Mouse (Mus musculus) lung, postnatal 0 days (tissue): ENCODE measurements around the gene Ppp1r36. TPM values are rescaled to one million over a fixed set of nuclear protein-coding genes. Genes with fewer than 3 reads are reported as not detected.

Source experiments
- ATAC-seq: fragments of 200-750 bp; cut with Nextera tagmentation; 2 replicates; pipeline ENCODE4 v1.8.0; 2017; ENCODE audit warnings: moderate library complexity
- DNase-seq: peaks from one replicate; pipeline ENCODE4 v3.0.0-alpha.2; 2016; ENCODE audit warnings: low spot score
- H3K27ac ChIP-seq: fragments of 300-500 bp; sonication (generic); 2 replicates; pipeline ENCODE4 v1.5.1; 2014; ENCODE audit warnings: antibody characterized with exemption, mild to moderate bottlenecking, low read length, mixed read lengths
- H3K27me3 ChIP-seq: fragments of 300-500 bp; sonication (generic); replicated peaks from 2 replicates; pipeline ENCODE4 v1.6.1; 2014; ENCODE audit warnings: low read length, mixed read lengths; ENCODE audit not compliant: insufficient read depth
- H3K36me3 ChIP-seq: fragments of 300-500 bp; sonication (generic); 2 replicates; pipeline ENCODE4 v1.6.1; 2014; ENCODE audit warnings: low read length, mixed read lengths; ENCODE audit not compliant: insufficient read depth
- H3K4me1 ChIP-seq: fragments of 300-500 bp; sonication (generic); 2 replicates; pipeline ENCODE4 v1.6.1; 2014; ENCODE audit warnings: antibody characterized with exemption, low read depth, low read length, mixed read lengths; ENCODE audit not compliant: insufficient read depth
- H3K4me2 ChIP-seq: fragments of 300-500 bp; sonication (generic); replicated peaks from 2 replicates; pipeline ENCODE4 v1.6.1; 2014; ENCODE audit warnings: low read depth, mild to moderate bottlenecking, low read length, moderate library complexity, mixed read lengths
- H3K4me3 ChIP-seq: fragments of 300-500 bp; sonication (generic); 2 replicates; pipeline ENCODE4 v1.5.1; 2014; ENCODE audit warnings: low read depth, low read length
- H3K9ac ChIP-seq: fragments of 300-500 bp; sonication (generic); replicated peaks from 2 replicates; pipeline ENCODE4 v1.6.1; 2014; ENCODE audit warnings: low read depth, mild to moderate bottlenecking
- H3K9me3 ChIP-seq: fragments of 300-500 bp; sonication (generic); 2 replicates; pipeline ENCODE4 v1.6.1; 2016; ENCODE audit warnings: low read length, mixed read lengths
- CTCF ChIP-seq: IDR thresholded peaks from 2 replicates; pipeline ENCODE4 v1.5.1; 2016; ENCODE audit warnings: antibody characterized with exemption, mild to moderate bottlenecking
- EP300 ChIP-seq: IDR thresholded peaks from 2 replicates; pipeline ENCODE4 v1.6.1; 2016; ENCODE audit warnings: antibody characterized with exemption, mild to moderate bottlenecking, control low read depth
- WGBS: fragments of 180-500 bp; shearing (Covaris S2); extraction: QIAGEN DNeasy Blood & Tissue Kit; methylation state at CpG from one replicate; pipeline ENCODE4 v1.1.7; 2014; 5-methylcytosine and 5-hydroxymethylcytosine counted together
- polyA plus RNA-seq: library from polyadenylated mRNA; unstranded; fragments of >200 nt; fragmentation: Nextera tagmentation; extraction: Ambion mirVana; gene quantifications from 2 replicates; pipeline ENCODE4 v1.2.1, GENCODE M21; 2015

Gene Ppp1r36
- polyA plus RNA-seq, 1 experiment from 2014 or later = 11.5 TPM

GRCm38 (mm10) chr12:76459032-76459431 is 41.7 kb downstream of the Ppp1r36 start:
- Histone ChIP-seq H3K4me3 (no peak overlapping the region), H3K36me3 (no peaks in the 10 kb centered on the region), H3K9me3 (no peaks in the 10 kb centered on the region), H3K27ac (no peak overlapping the region), H3K9ac (no peak overlapping the region), H3K4me1 (no peaks in the 10 kb centered on the region), H3K27me3 (no peaks in the 10 kb centered on the region), H3K4me2 (no peak overlapping the region)
- 43% methylated on average over 4 of the region's 4 CpGs for WGBS
- peak; percentile 27 for DNase-seq
- 0 out of 2 replicates have a peak, but pooled peaks have one; percentile 33 for TF ChIP-seq EP300
- TF ChIP-seq CTCF = no peak
- ATAC-seq = peak; percentile 80

DNA sequence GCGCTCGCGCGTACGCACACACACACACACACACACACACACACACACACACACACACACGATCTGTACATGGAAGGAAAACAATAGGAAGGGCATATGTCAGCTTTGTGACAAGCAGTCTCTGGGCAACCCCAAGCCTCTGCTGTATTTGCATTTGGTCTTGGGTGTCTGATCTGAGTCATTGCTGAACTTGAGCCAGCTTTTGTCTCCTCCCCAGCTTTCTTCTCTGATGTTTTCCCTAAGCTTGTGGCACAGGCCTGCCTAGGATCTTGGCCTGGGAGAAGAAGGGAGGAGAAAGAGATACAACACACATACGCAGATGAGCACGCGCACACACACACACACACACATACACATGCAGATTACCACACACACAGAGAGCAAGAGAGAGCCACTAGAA is 46.1 kb downstream of the Ppp1r36 start:
- TF ChIP-seq EP300 (no peak), CTCF (no peak)
- peaks cover 6% of the 10 kb centered on the region; the same call in 1 of the 2 replicates for H3K4me1 ChIP-seq
- ATAC-seq (peak; percentile 44), DNase-seq (peak; percentile 53)
- H3K4me3 ChIP-seq = no peak overlapping the region
- H3K9me3 ChIP-seq = no peaks in the 10 kb centered on the region
- no peak overlapping the region for H3K9ac ChIP-seq
- no peaks in the 10 kb centered on the region for H3K36me3 ChIP-seq
- no peaks in the 10 kb centered on the region for H3K27me3 ChIP-seq
- H3K27ac ChIP-seq = no peak overlapping the region
- no peak overlapping the region for H3K4me2 ChIP-seq
- WGBS = 84% methylated on average over 9 of the region's 9 CpGs

GRCm38 (mm10) chr12:76464651-76465252 is 47.4 kb downstream of the Ppp1r36 start:
- 60% methylated on average over 12 of the region's 12 CpGs for WGBS
- H3K4me2 ChIP-seq = no peak overlapping the region

DNA sequence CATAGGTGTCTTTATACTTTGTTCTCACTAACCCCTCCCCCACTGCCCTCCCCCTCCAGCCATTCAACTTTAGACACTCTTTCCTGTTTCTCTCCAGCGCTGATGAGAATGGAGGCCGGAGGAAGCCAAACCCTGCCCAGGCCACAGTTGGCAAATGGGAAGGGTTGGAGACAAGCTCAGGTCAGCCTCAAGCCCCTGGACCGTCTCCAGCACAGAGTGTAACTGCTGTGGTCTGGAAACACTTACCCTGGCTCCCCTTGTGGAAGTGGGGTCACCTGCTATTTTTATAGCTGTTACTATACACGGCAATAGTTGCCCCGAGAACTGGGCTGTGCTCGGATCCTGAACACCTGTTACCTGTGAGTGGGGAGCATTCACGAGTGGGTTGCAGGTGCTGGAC is 49.3 kb downstream of the Ppp1r36 start:
- H3K4me2 ChIP-seq = no peak overlapping the region
- TF ChIP-seq EP300 (no peak), CTCF (no peak)
- peaks cover 6% of the 10 kb centered on the region; the same call in 1 of the 2 replicates for H3K4me1 ChIP-seq
- H3K9ac ChIP-seq = no peak overlapping the region
- ATAC-seq (no peak), DNase-seq (no peak)
- no peak overlapping the region for H3K4me3 ChIP-seq
- no peaks in the 10 kb centered on the region for H3K27me3 ChIP-seq
- no peaks in the 10 kb centered on the region for H3K9me3 ChIP-seq
- no peaks in the 10 kb centered on the region for H3K36me3 ChIP-seq
- WGBS = 50% methylated on average over 7 of the region's 7 CpGs
- no peak overlapping the region; the same call in 1 of the 2 replicates for H3K27ac ChIP-seq

More at GRCm38 (mm10) chr12:76464651-76465252, 47.4 kb downstream of the Ppp1r36 start:
- TF ChIP-seq EP300 = no peak
- TF ChIP-seq CTCF = no peak
- Histone ChIP-seq H3K27ac (no peak overlapping the region), H3K4me3 (no peak overlapping the region), H3K9me3 (no peaks in the 10 kb centered on the region), H3K27me3 (no peaks in the 10 kb centered on the region), H3K36me3 (no peaks in the 10 kb centered on the region), H3K4me1 (peaks cover 6% of the 10 kb centered on the region; the same call in 1 of the 2 replicates), H3K9ac (no peak overlapping the region)
- DNase-seq (no peak), ATAC-seq (no peak)

- Histone ChIP-seq H3K9me3 (no peaks in the 10 kb centered on the region), H3K27me3 (no peaks in the 10 kb centered on the region), H3K4me2 (no peak overlapping the region), H3K4me1 (peaks cover 6% of the 10 kb centered on the region; the same call in 1 of the 2 replicates), H3K36me3 (no peaks in the 10 kb centered on the region), H3K4me3 (no peak overlapping the region), H3K9ac (no peak overlapping the region), H3K27ac (no peak overlapping the region; the same call in 1 of the 2 replicates)
- DNase-seq (peak; percentile 71), ATAC-seq (peak; percentile 70)
- 36% methylated on average over 7 of the region's 7 CpGs for WGBS
- TF ChIP-seq CTCF (no peak), EP300 (peak; percentile 67)
These were observed 49.9 kb downstream of the Ppp1r36 start for GRCm38 (mm10) chr12:76467256-76467655.

GRCm38 (mm10) chr12:76472046-76472445 is 54.7 kb downstream of the Ppp1r36 start:
- ATAC-seq = peak; percentile 52

More at GRCm38 (mm10) chr12:76472046-76472445, 54.7 kb downstream of the Ppp1r36 start:
- Histone ChIP-seq H3K4me2 (no peak overlapping the region), H3K36me3 (no peaks in the 10 kb centered on the region), H3K4me3 (no peak overlapping the region), H3K9ac (no peak overlapping the region), H3K4me1 (peaks cover 2% of the 10 kb centered on the region; the same call in 1 of the 2 replicates), H3K27me3 (no peaks in the 10 kb centered on the region), H3K27ac (no peak overlapping the region), H3K9me3 (no peaks in the 10 kb centered on the region)
- 12% methylated on average over 4 of the region's 4 CpGs for WGBS
- peak; percentile 78 for TF ChIP-seq CTCF
- no peak for TF ChIP-seq EP300
- DNase-seq = peak; percentile 82
